Mouse (Mus musculus): ENCODE measurements around the gene Taok2.
"Not testable (repeated sequence)": the region's sequence is repeated elsewhere in the genome, so short reads cannot be mapped to it uniquely, and the experiment has no call there.

- not testable (repeated sequence) for TF ChIP-seq ZNF384, CHD2 (IDR thresholded peaks at IDR 0.05; ENCODE audit: low read depth, low read length)
Measured at GRCm38 (mm10) chr7:126918356-126918755, 33.9 kb upstream of the Taok2 start.

All from ES-E14 (cell line).